Mouse (Mus musculus) CH12.LX (cell line): ENCODE results near the gene Prps1. TPM values are rescaled to one million over a fixed set of nuclear protein-coding genes. Genes with fewer than 3 reads are reported as not detected.

Experiments
- DNase-seq: peaks from one replicate; pipeline ENCODE4 v3.0.0-alpha.2; 2013; ENCODE audit errors: extremely low read depth
- H3K27ac ChIP-seq: 2 replicates; pipeline ENCODE4 v1.5.1; 2012; ENCODE audit warnings: low read depth, mild to moderate bottlenecking, control low read depth, moderate library complexity; ENCODE audit not compliant: insufficient read depth
- H3K27me3 ChIP-seq: replicated peaks from 2 replicates; pipeline ENCODE3; 2012; ENCODE audit warnings: inconsistent platforms
- H3K36me3 ChIP-seq, 2 experiments: replicated peaks in 1 of 2; 2 replicates each; pipeline versions ENCODE3 to v1.6.1; 2012; ENCODE audit warnings: inconsistent platforms in 1 of 2, low read length in 1 of 2, mild to moderate bottlenecking in 1 of 2, mixed read lengths in 1 of 2, moderate library complexity in 1 of 2; ENCODE audit not compliant: control insufficient read depth in 1 of 2, insufficient read depth in 1 of 2
- H3K4me1 ChIP-seq, 2 experiments: 2 replicates each; pipeline ENCODE4 v1.6.1; 2012; ENCODE audit warnings: inconsistent platforms in 1 of 2, moderate library complexity in 1 of 2; ENCODE audit not compliant: insufficient read depth in 2 of 2, control insufficient read depth in 1 of 2
- H3K4me2 ChIP-seq: 2 replicates; pipeline ENCODE4 v1.6.1; 2012; ENCODE audit warnings: low read depth, mild to moderate bottlenecking, control low read depth; ENCODE audit not compliant: poor library complexity, insufficient read depth, severe bottlenecking
- H3K4me3 ChIP-seq, 3 experiments: fragments of 150-350 bp in 1 of 3; sonication (generic) in 1 of 3; replicated peaks in 1 of 3; 2 replicates each; pipeline versions ENCODE3 to v1.5.1; 2011 to 2012; ENCODE audit warnings: low read depth in 2 of 3, low read length in 2 of 3, mild to moderate bottlenecking in 2 of 3, moderate library complexity in 2 of 3, control low read depth in 1 of 3, improper control_type of control experiment in 1 of 3, inconsistent platforms in 1 of 3, mixed read lengths in 1 of 3; ENCODE audit not compliant: poor library complexity in 1 of 3
- H3K79me2 ChIP-seq: replicated peaks from 2 replicates; pipeline ENCODE4 v1.6.1; 2012; ENCODE audit warnings: mild to moderate bottlenecking, moderate library complexity; ENCODE audit not compliant: control insufficient read depth, poor library complexity, insufficient read depth, severe bottlenecking; ENCODE audit errors: extremely low read depth
- H3K9ac ChIP-seq: 2 replicates; pipeline ENCODE4 v1.6.1; 2012; ENCODE audit warnings: low read depth, mild to moderate bottlenecking, control low read depth, moderate library complexity; ENCODE audit not compliant: insufficient read depth
- H3K9me3 ChIP-seq: replicated peaks from 2 replicates; pipeline ENCODE3; 2012; ENCODE audit warnings: low read length, inconsistent platforms, mixed read lengths
- BHLHE40 ChIP-seq: IDR thresholded peaks from 2 replicates; pipeline ENCODE4 v1.6.1; 2011; ENCODE audit warnings: mild to moderate bottlenecking, low read depth, low read length, improper control_type of control experiment
- CHD1 ChIP-seq: IDR thresholded peaks from 2 replicates; pipeline ENCODE4 v1.6.1; 2012; ENCODE audit warnings: low read depth, low read length, improper control_type of control experiment, inconsistent platforms
- CTCF ChIP-seq, 2 experiments: IDR thresholded peaks in 1 of 2; conservative IDR thresholded peaks in 1 of 2; 2 replicates each; pipeline ENCODE4 v1.5.1; 2011 to 2012; ENCODE audit warnings: low read depth in 2 of 2, low read length in 2 of 2, improper control_type of control experiment in 1 of 2, inconsistent platforms in 1 of 2, mild to moderate bottlenecking in 1 of 2, moderate library complexity in 1 of 2
- E2F4 ChIP-seq: IDR thresholded peaks from 2 replicates; pipeline ENCODE4 v1.6.1; 2011; ENCODE audit warnings: low read depth, low read length, improper control_type of control experiment; ENCODE audit not compliant: insufficient replicate concordance
- ELF1 ChIP-seq: IDR thresholded peaks from 2 replicates; pipeline ENCODE4 v1.6.1; 2014; ENCODE audit warnings: low read depth, mild to moderate bottlenecking, inconsistent platforms, low read length, improper control_type of control experiment
- EP300 ChIP-seq: IDR thresholded peaks from 2 replicates; pipeline ENCODE4 v1.6.1; 2011; ENCODE audit warnings: low read length, improper control_type of control experiment
- HCFC1 ChIP-seq: IDR thresholded peaks from 2 replicates; pipeline ENCODE4 v1.6.1; 2012; ENCODE audit warnings: low read depth, mild to moderate bottlenecking, inconsistent platforms, low read length, improper control_type of control experiment
- IRF4 ChIP-seq: IDR thresholded peaks from 2 replicates; pipeline ENCODE4 v1.6.1; 2014; ENCODE audit warnings: low read depth, mild to moderate bottlenecking, inconsistent platforms, low read length, improper control_type of control experiment
- JUN ChIP-seq: IDR thresholded peaks from 2 replicates; pipeline ENCODE4 v1.6.1; 2011; ENCODE audit warnings: low read depth, mild to moderate bottlenecking, low read length, improper control_type of control experiment, moderate library complexity; ENCODE audit not compliant: insufficient read depth
- JUND ChIP-seq: conservative IDR thresholded peaks from 2 replicates; pipeline ENCODE4 v1.6.1; 2011; ENCODE audit warnings: low read depth, low read length, improper control_type of control experiment
- KAT2A ChIP-seq: IDR thresholded peaks from 2 replicates; pipeline ENCODE4 v1.6.1; 2012; ENCODE audit warnings: low read length, improper control_type of control experiment, inconsistent platforms; ENCODE audit not compliant: insufficient replicate concordance
- MAZ ChIP-seq: IDR thresholded peaks from 2 replicates; pipeline ENCODE4 v1.6.1; 2012; ENCODE audit warnings: low read depth, mild to moderate bottlenecking, inconsistent platforms, low read length, improper control_type of control experiment, moderate library complexity
- MXI1 ChIP-seq: IDR thresholded peaks from 2 replicates; pipeline ENCODE4 v1.6.1; 2011; ENCODE audit warnings: mild to moderate bottlenecking, low read depth, low read length, improper control_type of control experiment
- MYC ChIP-seq: IDR thresholded peaks from 2 replicates; pipeline ENCODE4 v1.6.1; 2011; ENCODE audit warnings: low read depth, mild to moderate bottlenecking, improper control_type of control experiment, low read length
- NELFE ChIP-seq: IDR thresholded peaks from 2 replicates; pipeline ENCODE4 v1.6.1; 2011; ENCODE audit warnings: low read depth, low read length, improper control_type of control experiment
- NRF1 ChIP-seq: IDR thresholded peaks from 2 replicates; pipeline ENCODE4 v1.6.1; 2014; ENCODE audit warnings: low read depth, mild to moderate bottlenecking, inconsistent platforms, low read length, improper control_type of control experiment, moderate library complexity
- PAX5 ChIP-seq: IDR thresholded peaks from 2 replicates; pipeline ENCODE4 v1.6.1; 2012; ENCODE audit warnings: low read length, inconsistent platforms, mixed read lengths
- POLR2A ChIP-seq: IDR thresholded peaks from 2 replicates; pipeline ENCODE4 v1.6.1; 2011; ENCODE audit warnings: low read depth, mild to moderate bottlenecking, improper control_type of control experiment, low read length
- POLR2AphosphoS2 ChIP-seq: IDR thresholded peaks from 2 replicates; pipeline ENCODE4 v1.6.1; 2011; ENCODE audit warnings: low read depth, low read length, improper control_type of control experiment
- RAD21 ChIP-seq: IDR thresholded peaks from 2 replicates; pipeline ENCODE4 v1.6.1; 2011; ENCODE audit warnings: low read depth, mild to moderate bottlenecking, low read length, improper control_type of control experiment, moderate library complexity
- RCOR1 ChIP-seq: conservative IDR thresholded peaks from 2 replicates; pipeline ENCODE4 v1.6.1; 2012; ENCODE audit warnings: low read depth, mild to moderate bottlenecking, inconsistent platforms, low read length, improper control_type of control experiment
- SIN3A ChIP-seq: IDR thresholded peaks from 2 replicates; pipeline ENCODE4 v1.6.1; 2012; ENCODE audit warnings: low read length, improper control_type of control experiment, inconsistent platforms
- SMC3 ChIP-seq: IDR thresholded peaks from 2 replicates; pipeline ENCODE4 v1.6.1; 2011; ENCODE audit warnings: low read depth, low read length, improper control_type of control experiment
- TBP ChIP-seq: conservative IDR thresholded peaks from 2 replicates; pipeline ENCODE4 v1.6.1; 2011; ENCODE audit warnings: low read depth, low read length, improper control_type of control experiment
- TCF12 ChIP-seq: IDR thresholded peaks from 2 replicates; pipeline ENCODE4 v1.6.1; 2014; ENCODE audit warnings: low read depth, mild to moderate bottlenecking, inconsistent platforms, low read length, improper control_type of control experiment
- UBTF ChIP-seq: IDR thresholded peaks from 2 replicates; pipeline ENCODE4 v1.6.1; 2012; ENCODE audit warnings: low read depth, mild to moderate bottlenecking, inconsistent platforms, low read length, improper control_type of control experiment, moderate library complexity
- ZC3H11A ChIP-seq: IDR thresholded peaks from 2 replicates; pipeline ENCODE4 v1.6.1; 2012; ENCODE audit warnings: low read depth, mild to moderate bottlenecking, inconsistent platforms, low read length, improper control_type of control experiment
- ZKSCAN1 ChIP-seq: IDR thresholded peaks from 2 replicates; pipeline ENCODE4 v1.6.1; 2012; ENCODE audit warnings: low read depth, inconsistent platforms, low read length, improper control_type of control experiment, borderline replicate concordance
- ZMIZ1 ChIP-seq: IDR thresholded peaks from 2 replicates; pipeline ENCODE4 v1.6.1; 2012; ENCODE audit warnings: low read depth, mild to moderate bottlenecking, inconsistent platforms, low read length, improper control_type of control experiment
- ZNF384 ChIP-seq: IDR thresholded peaks from 2 replicates; pipeline ENCODE4 v1.6.1; 2012; ENCODE audit warnings: low read depth, low read length, improper control_type of control experiment, inconsistent platforms
- dilution Hi-C: fragments of 300-500 bp; cut with MboI; formaldehyde crosslinking; loops from 2 replicates; pipeline ENCODE4 v1.14.3; 2020; ENCODE audit warnings: low sequenced_read_pairs; ENCODE audit not compliant: extremely low pct_unique_long_range_greater_than_20kb, extremely low pct_ligation_motif_present
- in situ Hi-C: fragments of 300-500 bp; cut with MboI; formaldehyde crosslinking; loops from 3 replicates; pipeline ENCODE4 v1.14.3; 2019; ENCODE audit warnings: low sequenced_read_pairs, low pct_ligation_motif_present, low pct_unique_long_range_greater_than_20kb, mixed read lengths
- polyA plus RNA-seq: library from polyadenylated mRNA; unstranded; fragments of >175 nt; gene quantifications from 2 replicates; pipeline ENCODE4 v1.2.1, GENCODE M21; 2012; ENCODE audit warnings: low read depth; ENCODE audit not compliant: insufficient read length
- total RNA-seq, 2 experiments: library from RNA; depleted of rRNA; stranded (reverse); fragments of 300-350 nt in 1 of 2; fragments of >200 nt in 1 of 2; gene quantifications; 2 replicates each; pipeline ENCODE4 v1.2.3; 2012 to 2014

Prps1 gene
- total and polyA plus RNA-seq, 3 experiments = 52.9 to 163 (median 128) TPM

GRCm38 (mm10) chrX:140450071-140450470, 6.3 kb upstream of the Prps1 start:
- no peak for DNase-seq
- Histone ChIP-seq H3K79me2 (no peaks in the 10 kb centered on the region), H3K4me1 (no peaks in the 10 kb centered on the region), H3K4me2 (no peak overlapping the region), H3K9ac (no peak overlapping the region), H3K36me3 (no peaks in the 10 kb centered on the region), H3K9me3 (no peaks in the 10 kb centered on the region), H3K4me3 (no peak overlapping the region), H3K27ac (no peak overlapping the region)
- dilution Hi-C loops = no loop called here
- in situ Hi-C loops = no loop called here
- TF ChIP-seq ELF1 (no peak), TBP (no peak), SIN3A (no peak), POLR2AphosphoS2 (no peak), UBTF (no peak), SMC3 (no peak), ZMIZ1 (no peak), ZNF384 (no peak), CHD1 (no peak), JUN (no peak), RCOR1 (no peak), RAD21 (no peak), NELFE (no peak), KAT2A (no peak), POLR2A (no peak)
- TF ChIP-seq, all 38 proteins: peak for 0
- H3K27me3 ChIP-seq = no peaks in the 10 kb centered on the region

GRCm38 (mm10) chrX:140456751-140457491, 508 bp downstream of the Prps1 start:
- H3K27ac ChIP-seq = no peak overlapping the region
- no peaks in the 10 kb centered on the region for H3K27me3 ChIP-seq
- in situ Hi-C loops = no loop called here
- dilution Hi-C loops = no loop called here
- H3K9me3 ChIP-seq = no peaks in the 10 kb centered on the region
- TF ChIP-seq JUND (no peak), ELF1 (no peak), BHLHE40 (no peak), ZC3H11A (no peak), KAT2A (0 out of 2 replicates have a peak, but pooled peaks have one; percentile 2), RAD21 (no peak), EP300 (no peak), TCF12 (no peak), NRF1 (no peak), PAX5 (no peak), MXI1 (peak; percentile 35; the same call in 1 of the 2 replicates), SMC3 (no peak), ZKSCAN1 (no peak), E2F4 (no peak), IRF4 (0 out of 2 replicates have a peak, but pooled peaks have one; percentile 9), MYC (peak; percentile 12; the same call in 1 of the 2 replicates), HCFC1 (no peak), SIN3A (peak; percentile 13), TBP (no peak), MAZ (no peak), CTCF (conservative IDR thresholded peaks at IDR 0.05 in 1 of 2, IDR thresholded peaks at IDR 0.05 in 1 of 2; ENCODE audit: low read depth in 2 of 2, low read length in 2 of 2) (no peak), CHD1 (no peak)
- peaks cover 36% of the 10 kb centered on the region for H3K79me2 ChIP-seq
- H3K9ac ChIP-seq = peak overlapping the region; percentile 57
- H3K4me2 ChIP-seq = peak overlapping the region; percentile 71; the same call in 1 of the 2 replicates
- peak overlapping the region; percentile 76 to 78 (median 77) for H3K4me3 ChIP-seq
- H3K36me3 ChIP-seq = no peaks in the 10 kb centered on the region
- peaks cover 0 to 12% of the 10 kb centered on the region in 2 experiments; a peak in 3 of 4 replicates for H3K4me1 ChIP-seq
- DNase-seq = peak; percentile 18
